Mouse (Mus musculus): ENCODE results near the gene Mlxip. TPM values are rescaled to one million over a fixed set of nuclear protein-coding genes. Genes with fewer than 3 reads are reported as not detected.
A peak's percentile ranks its signal among the peaks of the same experiment; 100 is the strongest.

Gene Mlxip
- polyA plus RNA-seq, 2 experiments, result 2.5 to 3.7 TPM

- no peak for TF ChIP-seq EP300 (IDR thresholded peaks at IDR 0.05; ENCODE audit: low read depth)
- no peak for TF ChIP-seq CTCF (IDR thresholded peaks at IDR 0.05; ENCODE audit: low read depth)
- Histone ChIP-seq H3K4me3 (ENCODE audit: insufficient read depth in 1 of 2, low read depth in 2 of 2, low read length in 2 of 2) (no peak overlapping the region), H3K36me3 (replicated peaks; ENCODE audit: control insufficient read depth, insufficient read depth, low read depth) (no peaks in the 10 kb centered on the region), H3K9me3 (ENCODE audit: control insufficient read depth, low read length) (no peaks in the 10 kb centered on the region), H3K9ac (replicated peaks) (no peak overlapping the region), H3K27me3 (ENCODE audit: control insufficient read depth, insufficient read depth, low read length) (no peaks in the 10 kb centered on the region), H3K4me1 (replicated peaks; ENCODE audit: control insufficient read depth in 2 of 2, insufficient read depth in 2 of 2, low read length in 1 of 2) (no peaks in the 10 kb centered on the region; a peak in 1 of 4 replicates), H3K27ac (no peak overlapping the region), H3K4me2 (ENCODE audit: low read depth) (no peak overlapping the region)
- 70% methylated on average over 13 of the region's 13 CpGs for WGBS (ENCODE audit: insufficient replicate concordance)
- DNase-seq (ENCODE audit: low read depth in 3 of 3, low spot score in 3 of 3) (no peak), ATAC-seq (ENCODE audit: insufficient read depth) (no peak)
These were observed 37.1 kb downstream of the Mlxip start for GRCm38 (mm10) chr5:123431524-123432304.

- WGBS (ENCODE audit: insufficient replicate concordance), result 64% methylated on average over 3 of the region's 3 CpGs
- no peak overlapping the region for H3K27ac ChIP-seq
- no peak overlapping the region for H3K4me2 ChIP-seq (ENCODE audit: low read depth)
These were observed 37.8 kb downstream of the Mlxip start for GRCm38 (mm10) chr5:123432305-123432874.

GRCm38 (mm10) chr5:123436071-123436779 is 41.6 kb downstream of the Mlxip start:
- TF ChIP-seq CTCF (IDR thresholded peaks at IDR 0.05; ENCODE audit: low read depth) (no peak), EP300 (IDR thresholded peaks at IDR 0.05; ENCODE audit: low read depth) (no peak)
- no peak overlapping the region for H3K4me2 ChIP-seq (ENCODE audit: low read depth)
- WGBS (ENCODE audit: insufficient replicate concordance), result 43% methylated on average over 8 of the region's 8 CpGs
- H3K4me1 ChIP-seq (replicated peaks; ENCODE audit: control insufficient read depth in 2 of 2, insufficient read depth in 2 of 2, low read length in 1 of 2), result no peaks in the 10 kb centered on the region; a peak in 1 of 4 replicates
- H3K9ac ChIP-seq (replicated peaks), result no peak overlapping the region
- H3K9me3 ChIP-seq (ENCODE audit: control insufficient read depth, low read length), result no peaks in the 10 kb centered on the region
- H3K4me3 ChIP-seq (ENCODE audit: insufficient read depth in 1 of 2, low read depth in 2 of 2, low read length in 2 of 2), result no peak overlapping the region
- no peaks in the 10 kb centered on the region for H3K27me3 ChIP-seq (ENCODE audit: control insufficient read depth, insufficient read depth, low read length)
- ATAC-seq (ENCODE audit: insufficient read depth) (no peak), DNase-seq (ENCODE audit: low read depth in 3 of 3, low spot score in 3 of 3) (no peak)
- no peak overlapping the region for H3K27ac ChIP-seq
- no peaks in the 10 kb centered on the region for H3K36me3 ChIP-seq (replicated peaks; ENCODE audit: control insufficient read depth, insufficient read depth, low read depth)

More at GRCm38 (mm10) chr5:123432305-123432874, 37.8 kb downstream of the Mlxip start:
- H3K4me3 ChIP-seq (ENCODE audit: insufficient read depth in 1 of 2, low read depth in 2 of 2, low read length in 2 of 2), result no peak overlapping the region
- H3K27me3 ChIP-seq (ENCODE audit: control insufficient read depth, insufficient read depth, low read length), result no peaks in the 10 kb centered on the region
- no peaks in the 10 kb centered on the region for H3K36me3 ChIP-seq (replicated peaks; ENCODE audit: control insufficient read depth, insufficient read depth, low read depth)
- no peak for ATAC-seq (ENCODE audit: insufficient read depth)
- no peak overlapping the region for H3K9ac ChIP-seq (replicated peaks)
- no peak for DNase-seq (ENCODE audit: low read depth in 3 of 3, low spot score in 3 of 3)
- TF ChIP-seq CTCF (IDR thresholded peaks at IDR 0.05; ENCODE audit: low read depth) (no peak), EP300 (IDR thresholded peaks at IDR 0.05; ENCODE audit: low read depth) (no peak)
- H3K4me1 ChIP-seq (replicated peaks; ENCODE audit: control insufficient read depth in 2 of 2, insufficient read depth in 2 of 2, low read length in 1 of 2), result no peaks in the 10 kb centered on the region; a peak in 1 of 4 replicates
- H3K9me3 ChIP-seq (ENCODE audit: control insufficient read depth, low read length), result no peaks in the 10 kb centered on the region

- no peaks in the 10 kb centered on the region for H3K36me3 ChIP-seq (replicated peaks; ENCODE audit: control insufficient read depth, insufficient read depth, low read depth)
- H3K9me3 ChIP-seq (ENCODE audit: control insufficient read depth, low read length), result no peaks in the 10 kb centered on the region
- H3K9ac ChIP-seq (replicated peaks), result no peak overlapping the region
- H3K27ac ChIP-seq, result no peak overlapping the region
- H3K4me2 ChIP-seq (ENCODE audit: low read depth), result no peak overlapping the region
- H3K4me1 ChIP-seq (replicated peaks; ENCODE audit: control insufficient read depth in 2 of 2, insufficient read depth in 2 of 2, low read length in 1 of 2), result no peaks in the 10 kb centered on the region; a peak in 1 of 4 replicates
- no peaks in the 10 kb centered on the region for H3K27me3 ChIP-seq (ENCODE audit: control insufficient read depth, insufficient read depth, low read length)
- H3K4me3 ChIP-seq (ENCODE audit: insufficient read depth in 1 of 2, low read depth in 2 of 2, low read length in 2 of 2), result no peak overlapping the region
- 30% methylated on average over 4 of the region's 4 CpGs for WGBS (ENCODE audit: insufficient replicate concordance)
- TF ChIP-seq CTCF (IDR thresholded peaks at IDR 0.05; ENCODE audit: low read depth) (peak; percentile 59), EP300 (IDR thresholded peaks at IDR 0.05; ENCODE audit: low read depth) (no peak)
- ATAC-seq (ENCODE audit: insufficient read depth) (no peak), DNase-seq (ENCODE audit: low read depth in 3 of 3, low spot score in 3 of 3) (peak in 2 of 3 experiments; percentile 13 to 38)
These were observed 42.2 kb downstream of the Mlxip start for GRCm38 (mm10) chr5:123436780-123437175.

GRCm38 (mm10) chr5:123438381-123438780 is 43.8 kb downstream of the Mlxip start:
- Histone ChIP-seq H3K9ac (replicated peaks) (no peak overlapping the region; the same call in 1 of the 2 replicates), H3K4me2 (ENCODE audit: low read depth) (no peak overlapping the region), H3K27me3 (ENCODE audit: control insufficient read depth, insufficient read depth, low read length) (no peaks in the 10 kb centered on the region), H3K36me3 (replicated peaks; ENCODE audit: control insufficient read depth, insufficient read depth, low read depth) (no peaks in the 10 kb centered on the region; the same call in 1 of the 2 replicates), H3K27ac (no peak overlapping the region), H3K4me3 (ENCODE audit: insufficient read depth in 1 of 2, low read depth in 2 of 2, low read length in 2 of 2) (no peak overlapping the region), H3K4me1 (replicated peaks; ENCODE audit: control insufficient read depth in 2 of 2, insufficient read depth in 2 of 2, low read length in 1 of 2) (no peaks in the 10 kb centered on the region; a peak in 1 of 4 replicates), H3K9me3 (ENCODE audit: control insufficient read depth, low read length) (no peaks in the 10 kb centered on the region)
- WGBS (ENCODE audit: insufficient replicate concordance), result 70% methylated on average over 3 of the region's 3 CpGs
- TF ChIP-seq CTCF (IDR thresholded peaks at IDR 0.05; ENCODE audit: low read depth), result no peak
- TF ChIP-seq EP300 (IDR thresholded peaks at IDR 0.05; ENCODE audit: low read depth), result no peak
- ATAC-seq (ENCODE audit: insufficient read depth), result no peak
- no peak for DNase-seq (ENCODE audit: low read depth in 3 of 3, low spot score in 3 of 3)
